Comparison of ENCODE assay signal across 25 mouse cellular contexts in genomic region chr15:77744632-77745031, GRCm38 (mm10). TPM values are rescaled to one million over a fixed set of nuclear protein-coding genes. Genes with fewer than 3 reads are reported as not detected.
"Had no signal": no experiment of that assay in that cellular context is flagged by ENCODE, and none has a peak within 500 bp of the region (broad histone marks: within the 10 kb centered on the region; RNA-seq: fewer than 3 reads in every experiment).

No protein-coding gene starts in this region.

- H3K4me1 ChIP-seq: lung, embryonic 15.5 days; midbrain, embryonic 12.5 days; midbrain, embryonic 15.5 days; neural tube, embryonic 12.5 days had no signal

- H3K9ac ChIP-seq: lung, embryonic 15.5 days; midbrain, embryonic 12.5 days; midbrain, embryonic 15.5 days; neural tube, embryonic 12.5 days had no signal

- H3K27ac ChIP-seq: lung, embryonic 15.5 days; macrophage; midbrain, embryonic 12.5 days; midbrain, embryonic 15.5 days; neural tube, embryonic 12.5 days had no signal

- H3K9me3 ChIP-seq: lung, embryonic 15.5 days; midbrain, embryonic 12.5 days; midbrain, embryonic 15.5 days had no signal

- H3K4me2 ChIP-seq: lung, embryonic 15.5 days; midbrain, embryonic 12.5 days; midbrain, embryonic 15.5 days; neural tube, embryonic 12.5 days had no signal

- H3K27me3 ChIP-seq: lung, embryonic 15.5 days; midbrain, embryonic 12.5 days; midbrain, embryonic 15.5 days; neural tube, embryonic 12.5 days had no signal

- H3K36me3 ChIP-seq: lung, embryonic 15.5 days; midbrain, embryonic 12.5 days; midbrain, embryonic 15.5 days; neural tube, embryonic 12.5 days had no signal

- ATAC-seq: lung, postnatal 0 days; midbrain, embryonic 15.5 days had no signal

- DNase-seq: lung, adult 2 months; lung, postnatal 14 days; lung, postnatal 36 days; retina, postnatal 1 day; right cerebral cortex, adult 18-20 months; right cerebral cortex, postnatal 25 days; right cerebral cortex, postnatal 4 days; spleen, adult 18-20 months; thymus, adult 18-20 months; thymus, postnatal 14 days; thymus, postnatal 36 days had no signal

- H3K4me3 ChIP-seq: lung, embryonic 15.5 days; megakaryocyte, embryonic 14.5 days; midbrain, embryonic 12.5 days; midbrain, embryonic 15.5 days; neural tube, embryonic 12.5 days had no signal

RNA-seq across cellular contexts. Expression of gene Apol8, which starts 12.2 kb away (rescaled TPM):
- total RNA-seq: midbrain, postnatal 0 days had no signal
- polyA plus RNA-seq: lung, adult 2 months; lung, embryonic 15.5 days; macrophage; thymus, postnatal 0 days had no signal

RNA-seq across cellular contexts. Expression of gene Apol9b, which starts 15.8 kb away (rescaled TPM):
- total RNA-seq: megakaryocyte progenitor cell, adult 5-6 weeks; monocyte, adult 5-6 weeks had no signal
- polyA plus RNA-seq: liver, embryonic 16.5 days; lung, embryonic 15.5 days; midbrain, embryonic 12.5 days; midbrain, embryonic 15.5 days; midbrain, postnatal 0 days; neural tube, embryonic 12.5 days; stomach, embryonic 14.5 days had no signal

RNA-seq across cellular contexts. Expression of gene Apol7e, which starts 46.0 kb away (rescaled TPM):
- total RNA-seq: midbrain, postnatal 0 days had no signal
- polyA plus RNA-seq: liver, embryonic 16.5 days; lung, postnatal 0 days; midbrain, embryonic 12.5 days; midbrain, embryonic 15.5 days; midbrain, postnatal 0 days; neural tube, embryonic 12.5 days; neural tube, embryonic 14.5 days had no signal
